Mouse (Mus musculus) cortical plate, adult 2 months (tissue): ENCODE measurements around the gene Dhps. TPM values are rescaled to one million over a fixed set of nuclear protein-coding genes. Genes with fewer than 3 reads are reported as not detected.

Source experiments
- H3K27ac ChIP-seq: fragments of 200-500 bp; 2 replicates; pipeline ENCODE4 v1.5.1; 2012; ENCODE audit warnings: low read length, control low read depth, inconsistent platforms; ENCODE audit not compliant: insufficient read depth
- H3K4me1 ChIP-seq: fragments of 200-500 bp; 2 replicates; pipeline ENCODE4 v1.6.1; 2011; ENCODE audit warnings: low read length; ENCODE audit not compliant: control insufficient read depth, insufficient read depth
- H3K4me3 ChIP-seq: fragments of 200-500 bp; 2 replicates; pipeline ENCODE4 v1.5.1; 2011; ENCODE audit warnings: mild to moderate bottlenecking, low read length, control low read depth; ENCODE audit not compliant: insufficient read depth
- CTCF ChIP-seq: fragments of 200-500 bp; IDR thresholded peaks from 2 replicates; pipeline ENCODE4 v1.5.1; 2011; ENCODE audit warnings: mild to moderate bottlenecking, control low read depth, low read length; ENCODE audit not compliant: insufficient read depth; ENCODE audit errors: extremely low read depth
- POLR2A ChIP-seq: fragments of 200-500 bp; IDR thresholded peaks from 2 replicates; pipeline ENCODE4 v1.6.1; 2011; ENCODE audit warnings: mild to moderate bottlenecking, low read length, control low read depth; ENCODE audit not compliant: insufficient read depth; ENCODE audit errors: extremely low read depth
- polyA plus RNA-seq: library from polyadenylated mRNA; depleted of rRNA; stranded (reverse); fragments of >200 nt; gene quantifications from 2 replicates; pipeline ENCODE4 v1.2.3, GENCODE M21; 2012

The Dhps gene
- polyA plus RNA-seq, 1 experiment, result 70.6 TPM

DNA sequence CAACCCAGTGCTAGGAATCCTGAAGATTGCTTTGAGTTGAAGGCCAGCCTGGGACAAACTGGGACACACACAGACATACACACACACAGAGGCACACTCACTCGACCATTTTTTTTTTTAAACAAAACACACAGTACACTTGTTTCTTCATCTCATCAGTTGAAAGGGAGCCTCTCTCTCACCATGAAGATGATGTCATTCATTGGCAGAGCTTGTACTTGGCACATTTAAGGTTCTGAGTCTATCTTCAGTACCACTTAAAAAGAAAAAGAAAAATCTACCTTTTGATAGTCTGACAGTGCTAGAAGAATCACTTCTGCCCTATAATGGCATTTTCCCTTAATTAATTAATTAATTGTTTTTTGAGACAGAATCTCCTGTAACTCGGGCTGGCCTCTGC lies 17.2 kb downstream of the Dhps start:
- no peak overlapping the region for H3K4me3 ChIP-seq
- H3K27ac ChIP-seq, result no peak overlapping the region
- TF ChIP-seq CTCF (no peak), POLR2A (no peak)
- H3K4me1 ChIP-seq, result peaks cover 1% of the 10 kb centered on the region; the same call in 1 of the 2 replicates

DNA sequence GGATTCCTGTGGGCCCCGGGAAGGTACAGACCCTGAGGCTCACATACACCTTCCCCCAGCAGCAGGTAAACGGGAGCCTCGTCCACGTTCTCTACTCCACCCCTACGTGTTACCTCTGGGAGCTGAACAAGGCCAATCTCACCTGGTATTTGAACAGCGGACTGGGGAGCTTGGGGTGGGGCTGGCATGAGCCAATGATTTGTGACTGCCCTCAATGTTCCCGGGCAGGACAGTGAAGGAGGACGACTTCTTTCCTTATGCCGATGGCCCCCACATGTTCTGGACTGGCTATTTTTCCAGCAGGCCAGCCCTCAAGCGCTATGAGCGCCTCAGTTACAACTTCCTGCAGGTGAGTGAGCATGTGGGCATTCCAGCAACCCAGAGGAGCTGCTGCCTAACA lies 19.3 kb downstream of the Dhps start:
- Histone ChIP-seq H3K4me3 (no peak overlapping the region), H3K4me1 (no peaks in the 10 kb centered on the region), H3K27ac (no peak overlapping the region)
- TF ChIP-seq POLR2A (no peak), CTCF (no peak)

- Histone ChIP-seq H3K27ac (no peak overlapping the region), H3K4me3 (no peak overlapping the region), H3K4me1 (no peaks in the 10 kb centered on the region)
- TF ChIP-seq CTCF (no peak), POLR2A (no peak)
Measured at GRCm38 (mm10) chr8:85091526-85092090, 20.1 kb downstream of the Dhps start.

DNA sequence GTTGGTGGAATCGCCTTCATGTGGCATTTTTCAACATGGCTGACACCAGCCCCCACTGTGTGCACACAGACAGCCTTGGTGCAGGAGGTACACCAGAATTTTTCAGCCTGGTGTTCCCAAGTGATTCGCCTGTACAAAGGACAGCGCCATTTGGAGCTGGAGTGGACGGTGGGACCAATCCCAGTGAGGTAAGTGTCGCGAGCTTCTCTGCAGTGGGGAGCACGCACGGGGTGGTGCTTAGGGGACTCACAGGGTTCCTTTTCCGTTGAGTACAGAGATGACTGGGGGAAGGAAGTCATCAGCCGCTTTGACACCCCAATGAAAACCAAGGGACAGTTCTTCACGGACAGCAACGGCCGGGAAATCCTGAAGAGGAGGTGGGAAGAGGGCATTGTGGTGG lies 23.5 kb downstream of the Dhps start:
- Histone ChIP-seq H3K4me3 (no peak overlapping the region), H3K4me1 (no peaks in the 10 kb centered on the region), H3K27ac (no peak overlapping the region)
- no peak for TF ChIP-seq POLR2A
- no peak for TF ChIP-seq CTCF

DNA sequence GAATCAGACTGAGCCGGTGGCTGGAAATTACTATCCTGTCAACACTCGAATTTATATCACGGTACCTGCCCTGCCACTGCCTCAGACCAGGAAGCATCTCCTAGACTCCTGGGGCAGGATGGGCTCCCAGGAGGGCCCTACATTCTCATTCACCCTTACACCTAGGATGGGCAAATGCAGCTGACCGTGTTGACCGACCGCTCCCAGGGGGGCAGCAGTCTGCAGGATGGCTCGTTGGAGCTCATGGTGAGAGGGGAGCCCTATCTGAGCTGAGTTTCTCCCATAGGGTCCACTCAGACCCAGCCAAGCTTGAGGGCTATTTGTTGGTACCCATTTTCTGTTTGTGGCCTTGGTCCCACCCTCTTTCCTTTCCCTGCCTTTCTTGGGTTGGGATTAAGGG lies 24.0 kb downstream of the Dhps start:
- TF ChIP-seq CTCF (no peak), POLR2A (no peak)
- no peak overlapping the region for H3K4me3 ChIP-seq
- no peaks in the 10 kb centered on the region for H3K4me1 ChIP-seq
- H3K27ac ChIP-seq, result no peak overlapping the region

DNA sequence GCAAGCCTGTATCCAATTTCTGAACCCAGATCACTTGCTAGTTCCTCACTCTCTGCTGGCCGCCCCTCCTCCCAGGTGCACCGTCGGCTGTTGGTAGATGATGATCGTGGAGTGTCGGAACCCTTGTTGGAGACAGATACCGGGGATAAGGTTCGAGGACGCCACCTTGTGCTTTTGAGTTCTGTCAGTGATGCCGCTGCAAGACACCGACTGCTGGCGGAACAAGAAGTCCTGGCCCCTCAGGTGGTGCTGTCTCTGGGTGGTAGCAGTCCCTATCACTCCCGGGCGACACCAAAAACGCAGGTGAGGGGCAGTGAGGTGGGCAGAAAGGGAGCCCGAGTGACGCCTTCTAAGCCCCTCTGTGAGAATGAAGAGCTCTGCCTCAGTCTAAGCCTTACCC lies 24.6 kb downstream of the Dhps start:
- no peak overlapping the region for H3K4me3 ChIP-seq
- TF ChIP-seq POLR2A (no peak), CTCF (no peak)
- no peak overlapping the region for H3K27ac ChIP-seq

DNA sequence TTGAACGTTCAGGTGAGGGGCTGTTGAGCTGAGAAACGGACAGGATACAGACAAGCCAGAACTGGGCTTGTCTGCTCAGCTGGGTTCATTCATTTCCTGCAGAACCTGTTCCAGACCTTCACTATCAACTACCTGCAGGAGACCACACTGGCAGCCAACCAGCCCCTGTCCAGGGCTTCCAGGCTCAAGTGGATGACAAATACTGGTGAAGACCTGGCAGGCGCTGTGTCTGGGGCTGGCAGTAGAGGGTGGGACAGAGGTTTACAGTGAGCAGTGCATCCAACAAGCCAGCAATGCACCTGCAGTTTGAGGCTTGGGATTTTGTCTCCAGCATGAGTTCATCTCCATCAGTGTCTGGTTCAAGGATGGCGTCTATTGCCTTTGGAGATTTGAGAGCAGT lies 25.3 kb downstream of the Dhps start:
- no peak overlapping the region for H3K4me3 ChIP-seq
- no peaks in the 10 kb centered on the region for H3K4me1 ChIP-seq
- no peak overlapping the region for H3K27ac ChIP-seq
- TF ChIP-seq CTCF (no peak), POLR2A (no peak)

More for the DNA sequence above, 24.6 kb downstream of the Dhps start:
- H3K4me1 ChIP-seq, result no peaks in the 10 kb centered on the region

DNA sequence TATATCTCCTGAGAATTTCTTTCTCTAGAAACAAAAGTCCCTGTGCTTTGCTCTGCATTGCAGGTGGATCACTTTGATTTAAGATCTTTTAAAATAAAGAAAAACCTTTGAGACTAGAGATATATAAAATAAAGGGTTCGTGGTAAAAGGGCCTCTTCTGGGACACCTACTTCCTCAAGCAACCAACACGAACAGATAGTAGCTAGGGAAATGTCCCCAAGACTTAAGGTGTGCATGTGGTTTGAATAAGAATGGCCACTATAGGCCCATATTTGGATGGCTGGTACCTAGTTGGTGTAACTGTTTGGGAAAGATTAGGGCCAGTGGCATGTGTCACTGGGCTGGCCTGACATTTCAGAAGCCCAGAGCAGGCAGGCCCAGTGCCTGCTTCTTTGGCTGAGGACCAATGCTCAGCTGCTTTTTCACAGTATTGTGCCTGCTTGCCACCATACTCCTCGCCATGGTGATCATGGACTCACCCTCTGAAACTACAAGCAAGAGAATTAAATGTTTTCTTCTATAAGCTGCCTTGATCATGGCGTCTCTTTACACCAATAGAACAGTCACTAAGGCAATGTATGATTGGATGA lies 28.6 kb downstream of the Dhps start:
- Histone ChIP-seq H3K4me3 (no peak overlapping the region), H3K27ac (no peak overlapping the region), H3K4me1 (no peaks in the 10 kb centered on the region)
- TF ChIP-seq POLR2A, result no peak

GRCm38 (mm10) chr8:85113241-85113640 lies 41.7 kb downstream of the Dhps start:
- Histone ChIP-seq H3K4me3 (no peak overlapping the region), H3K4me1 (no peaks in the 10 kb centered on the region), H3K27ac (no peak overlapping the region)
- TF ChIP-seq POLR2A (no peak), CTCF (no peak)

- H3K4me1 ChIP-seq, result no peaks in the 10 kb centered on the region
- no peak for TF ChIP-seq POLR2A
- TF ChIP-seq CTCF, result no peak
- no peak overlapping the region for H3K27ac ChIP-seq
- no peak overlapping the region for H3K4me3 ChIP-seq
Measured at GRCm38 (mm10) chr8:85115501-85115900, 43.9 kb downstream of the Dhps start.
